Mouse (Mus musculus) heart, embryonic 14.5 days (tissue): ENCODE results near the gene Il11ra1. TPM values are rescaled to one million over a fixed set of nuclear protein-coding genes. Genes with fewer than 3 reads are reported as not detected.
"Not testable (repeated sequence)": the region's sequence is repeated elsewhere in the genome, so short reads cannot be mapped to it uniquely, and the experiment has no call there.

Source experiments
- ATAC-seq: fragments of 200-750 bp; cut with Nextera tagmentation; 2 replicates; pipeline ENCODE4 v1.8.0; 2017; ENCODE audit warnings: low read depth, moderate TSS enrichment; ENCODE audit not compliant: insufficient number of reproducible peaks, insufficient read depth, low FRiP score
- H3K27ac ChIP-seq, 2 experiments: fragments of 200-500 bp in 1 of 2; fragments of 300-500 bp in 1 of 2; sonication (generic) in 1 of 2; replicated peaks in 1 of 2; 2 replicates each; pipeline ENCODE4 v1.5.1; 2012 to 2014; ENCODE audit warnings: low read depth in 2 of 2, low read length in 2 of 2, control low read depth in 1 of 2, mild to moderate bottlenecking in 1 of 2, mixed read lengths in 1 of 2; ENCODE audit not compliant: control insufficient read depth in 1 of 2, insufficient read depth in 1 of 2
- H3K27me3 ChIP-seq: fragments of 300-500 bp; sonication (generic); 2 replicates; pipeline ENCODE4 v1.6.1; 2014; ENCODE audit warnings: mild to moderate bottlenecking, low read length, control low read depth; ENCODE audit not compliant: control insufficient read depth, insufficient read depth
- H3K36me3 ChIP-seq: fragments of 300-500 bp; sonication (generic); 2 replicates; pipeline ENCODE4 v1.6.1; 2014; ENCODE audit warnings: mild to moderate bottlenecking, control low read depth, low read length, mixed read lengths; ENCODE audit not compliant: control insufficient read depth, insufficient read depth
- H3K4me1 ChIP-seq, 2 experiments: fragments of 200-500 bp in 1 of 2; fragments of 300-500 bp in 1 of 2; sonication (generic) in 1 of 2; 2 replicates each; pipeline ENCODE4 v1.6.1; 2012 to 2014; ENCODE audit warnings: low read length in 2 of 2, control low read depth in 1 of 2, mixed read lengths in 1 of 2; ENCODE audit not compliant: control insufficient read depth in 2 of 2, insufficient read depth in 2 of 2
- H3K4me2 ChIP-seq: fragments of 300-500 bp; sonication (generic); 2 replicates; pipeline ENCODE4 v1.6.1; 2014; ENCODE audit warnings: mild to moderate bottlenecking, low read length
- H3K4me3 ChIP-seq, 2 experiments: fragments of 200-500 bp in 1 of 2; fragments of 300-500 bp in 1 of 2; sonication (generic) in 1 of 2; 2 replicates each; pipeline ENCODE4 v1.5.1; 2012 to 2014; ENCODE audit warnings: low read length in 2 of 2, mild to moderate bottlenecking in 2 of 2, control low read depth in 1 of 2, low read depth in 1 of 2, moderate library complexity in 1 of 2; ENCODE audit not compliant: control insufficient read depth in 1 of 2, insufficient read depth in 1 of 2
- H3K9ac ChIP-seq: fragments of 300-500 bp; sonication (generic); 2 replicates; pipeline ENCODE4 v1.6.1; 2014; ENCODE audit warnings: mild to moderate bottlenecking, low read length
- H3K9me3 ChIP-seq: fragments of 300-500 bp; sonication (generic); 2 replicates; pipeline ENCODE4 v1.6.1; 2016; ENCODE audit warnings: low read length, control low read depth; ENCODE audit not compliant: control insufficient read depth
- WGBS: fragments of 180-500 bp; shearing (Covaris S2); extraction: QIAGEN DNeasy Blood & Tissue Kit; methylation state at CpG from one replicate; pipeline ENCODE4 v1.1.7; 2014; 5-methylcytosine and 5-hydroxymethylcytosine counted together
- polyA plus RNA-seq: library from polyadenylated mRNA; unstranded; fragments of >200 nt; fragmentation: Nextera tagmentation; extraction: Ambion mirVana; gene quantifications from 2 replicates; pipeline ENCODE4 v1.2.1, GENCODE M21; 2014

The Il11ra1 gene
- polyA plus RNA-seq, 1 experiment from 2014 or later = 136 TPM

- Histone ChIP-seq H3K4me1 (peaks cover 26 to 41% of the 10 kb centered on the region in 2 experiments), H3K9ac (peak overlapping the region; percentile 72), H3K9me3 (no peaks in the 10 kb centered on the region), H3K27me3 (no peaks in the 10 kb centered on the region), H3K27ac (peak overlapping the region; percentile 84 to 96), H3K4me2 (peak overlapping the region; percentile 79), H3K36me3 (peaks cover 35% of the 10 kb centered on the region), H3K4me3 (peak overlapping the region; percentile 7 to 49; a peak in 3 of 4 replicates)
- ATAC-seq = no peak
These were observed 61.9 kb downstream of the Il11ra1 start for GRCm38 (mm10) chr4:41761680-41762079.

GRCm38 (mm10) chr4:41762099-41762687 is 62.4 kb downstream of the Il11ra1 start:
- Histone ChIP-seq H3K4me1 (peaks cover 26 to 40% of the 10 kb centered on the region in 2 experiments), H3K27me3 (no peaks in the 10 kb centered on the region), H3K9me3 (no peaks in the 10 kb centered on the region), H3K4me3 (peak overlapping the region; percentile 7 to 49; a peak in 3 of 4 replicates), H3K27ac (peak overlapping the region; percentile 84 to 96), H3K36me3 (peaks cover 35% of the 10 kb centered on the region), H3K9ac (peak overlapping the region; percentile 72), H3K4me2 (peak overlapping the region; percentile 79)
- peak; percentile 46 for ATAC-seq
- WGBS = 38% methylated on average over 8 of the region's 8 CpGs

- H3K27me3 ChIP-seq, ATAC-seq, H3K9me3 ChIP-seq: not testable (repeated sequence)
- H3K4me2 ChIP-seq = peak overlapping the region; percentile 79
- H3K4me1 ChIP-seq = peaks cover 26 to 40% of the 10 kb centered on the region in 2 experiments
- H3K9ac ChIP-seq = peak overlapping the region; percentile 72
- WGBS = 44% methylated on average over 8 of the region's 8 CpGs
- peak overlapping the region; percentile 84 to 96 for H3K27ac ChIP-seq
- H3K4me3 ChIP-seq = peak overlapping the region; percentile 7 to 49; a peak in 3 of 4 replicates
- peaks cover 33% of the 10 kb centered on the region for H3K36me3 ChIP-seq
These were observed 62.9 kb downstream of the Il11ra1 start for GRCm38 (mm10) chr4:41762688-41763114.

GRCm38 (mm10) chr4:41763176-41763575 is 63.4 kb downstream of the Il11ra1 start:
- H3K4me2 ChIP-seq, H3K9me3 ChIP-seq, H3K4me3 ChIP-seq, H3K27me3 ChIP-seq, ATAC-seq, H3K9ac ChIP-seq: not testable (repeated sequence)
- 82% methylated on average over 5 of the region's 6 CpGs for WGBS
- Histone ChIP-seq H3K36me3 (peaks cover 33% of the 10 kb centered on the region), H3K4me1 (peaks cover 26 to 40% of the 10 kb centered on the region in 2 experiments), H3K27ac (peak overlapping the region in 1 of 2 experiments; percentile 84; a peak in 1 of 4 replicates)

GRCm38 (mm10) chr4:41767301-41767700 is 67.5 kb downstream of the Il11ra1 start:
- not testable (repeated sequence) for H3K4me2 ChIP-seq, H3K9me3 ChIP-seq, H3K9ac ChIP-seq, H3K27ac ChIP-seq, H3K4me1 ChIP-seq, H3K27me3 ChIP-seq, H3K4me3 ChIP-seq, ATAC-seq
- H3K36me3 ChIP-seq = peaks cover 26% of the 10 kb centered on the region
- WGBS = 86% methylated on average over 10 of the region's 10 CpGs

- peak overlapping the region; percentile 48 for H3K4me2 ChIP-seq
- WGBS = 13% methylated on average over 6 of the region's 16 CpGs
- peak overlapping the region; percentile 50; the same call in 1 of the 2 replicates for H3K9ac ChIP-seq
- not testable (repeated sequence) for H3K27ac ChIP-seq, ATAC-seq, H3K36me3 ChIP-seq, H3K9me3 ChIP-seq, H3K4me1 ChIP-seq, H3K27me3 ChIP-seq
- H3K4me3 ChIP-seq = peak overlapping the region; percentile 23 to 38
These were observed 73.2 kb downstream of the Il11ra1 start for GRCm38 (mm10) chr4:41772946-41773345.

GRCm38 (mm10) chr4:41773502-41773901 is 73.7 kb downstream of the Il11ra1 start:
- ATAC-seq, H3K4me1 ChIP-seq, H3K27me3 ChIP-seq, H3K9me3 ChIP-seq, H3K36me3 ChIP-seq: not testable (repeated sequence)
- Histone ChIP-seq H3K27ac (peak overlapping the region in 1 of 2 experiments; percentile 55; a peak in 2 of 4 replicates), H3K4me3 (peak overlapping the region; percentile 39 to 44), H3K9ac (peak overlapping the region; percentile 55; the same call in 1 of the 2 replicates), H3K4me2 (peak overlapping the region; percentile 52)
- under 1% methylated on average over 17 of the region's 25 CpGs for WGBS
